Mouse (Mus musculus): Measurements from ENCODE around the gene Gas2l3. TPM values are rescaled to one million over a fixed set of nuclear protein-coding genes. Genes with fewer than 3 reads are reported as not detected.

The Gas2l3 gene
- polyA plus RNA-seq, 1 experiment from 2014 or later: 11.1 TPM

GRCm38 (mm10) chr10:89424800-89425393 lies 18.9 kb downstream of the Gas2l3 start:
- Histone ChIP-seq H3K4me3 (ENCODE audit: low read depth, low read length) (no peak overlapping the region), H3K27me3 (replicated peaks; ENCODE audit: control insufficient read depth, insufficient read depth, low read length) (no peaks in the 10 kb centered on the region), H3K4me1 (ENCODE audit: control insufficient read depth, insufficient read depth, low read length) (no peaks in the 10 kb centered on the region), H3K9me3 (ENCODE audit: control insufficient read depth, low read length) (no peaks in the 10 kb centered on the region), H3K9ac (ENCODE audit: low read depth, low read length) (no peak overlapping the region), H3K4me2 (ENCODE audit: low read depth, low read length) (no peak overlapping the region), H3K36me3 (ENCODE audit: control insufficient read depth, insufficient read depth, low read length) (peaks cover 51% of the 10 kb centered on the region), H3K27ac (replicated peaks; ENCODE audit: low read depth, low read length) (no peak overlapping the region)
- DNase-seq (ENCODE audit: low spot score) (no peak), ATAC-seq (ENCODE audit: low read depth) (no peak)
- WGBS: 81% methylated on average over 11 of the region's 11 CpGs

DNA sequence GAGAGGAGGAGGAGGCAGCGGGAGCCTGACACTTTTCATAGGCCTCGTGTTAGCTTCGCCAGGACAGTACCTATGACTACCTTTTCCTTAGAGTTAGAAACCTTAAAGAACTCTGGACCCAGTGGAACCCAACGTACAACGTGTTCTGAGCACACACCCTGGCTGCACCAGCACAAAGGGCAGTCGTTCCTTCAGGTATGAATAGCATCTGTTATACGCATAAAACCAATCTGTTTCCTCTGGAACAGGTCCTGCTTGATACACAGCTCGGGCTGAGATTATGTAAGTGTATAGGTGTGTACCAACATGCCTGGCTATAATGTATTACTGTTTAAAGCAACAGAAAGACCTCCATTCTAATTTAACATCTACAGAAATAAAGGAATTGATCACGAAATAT lies 19.6 kb downstream of the Gas2l3 start:
- 84% methylated on average over 9 of the region's 9 CpGs for WGBS
- DNase-seq (ENCODE audit: low spot score): no peak
- peaks cover 49% of the 10 kb centered on the region for H3K36me3 ChIP-seq (ENCODE audit: control insufficient read depth, insufficient read depth, low read length)

GRCm38 (mm10) chr10:89423164-89423778 lies 20.5 kb downstream of the Gas2l3 start:
- Histone ChIP-seq H3K4me2 (ENCODE audit: low read depth, low read length) (no peak overlapping the region), H3K9ac (ENCODE audit: low read depth, low read length) (no peak overlapping the region), H3K4me1 (ENCODE audit: control insufficient read depth, insufficient read depth, low read length) (no peaks in the 10 kb centered on the region), H3K9me3 (ENCODE audit: control insufficient read depth, low read length) (no peaks in the 10 kb centered on the region), H3K36me3 (ENCODE audit: control insufficient read depth, insufficient read depth, low read length) (peaks cover 45% of the 10 kb centered on the region), H3K27me3 (replicated peaks; ENCODE audit: control insufficient read depth, insufficient read depth, low read length) (no peaks in the 10 kb centered on the region), H3K27ac (replicated peaks; ENCODE audit: low read depth, low read length) (no peak overlapping the region), H3K4me3 (ENCODE audit: low read depth, low read length) (no peak overlapping the region)
- no peak for ATAC-seq (ENCODE audit: low read depth)
- WGBS: 93% methylated on average over 9 of the region's 9 CpGs
- DNase-seq (ENCODE audit: low spot score): no peak

More for the DNA sequence above, 19.6 kb downstream of the Gas2l3 start:
- no peaks in the 10 kb centered on the region for H3K9me3 ChIP-seq (ENCODE audit: control insufficient read depth, low read length)
- H3K4me2 ChIP-seq (ENCODE audit: low read depth, low read length): no peak overlapping the region
- ATAC-seq (ENCODE audit: low read depth): no peak
- no peak overlapping the region for H3K9ac ChIP-seq (ENCODE audit: low read depth, low read length)
- no peak overlapping the region for H3K27ac ChIP-seq (replicated peaks; ENCODE audit: low read depth, low read length)
- no peaks in the 10 kb centered on the region for H3K27me3 ChIP-seq (replicated peaks; ENCODE audit: control insufficient read depth, insufficient read depth, low read length)
- no peak overlapping the region for H3K4me3 ChIP-seq (ENCODE audit: low read depth, low read length)
- H3K4me1 ChIP-seq (ENCODE audit: control insufficient read depth, insufficient read depth, low read length): no peaks in the 10 kb centered on the region

GRCm38 (mm10) chr10:89422504-89423158 lies 21.1 kb downstream of the Gas2l3 start:
- Histone ChIP-seq H3K27me3 (replicated peaks; ENCODE audit: control insufficient read depth, insufficient read depth, low read length) (no peaks in the 10 kb centered on the region), H3K4me2 (ENCODE audit: low read depth, low read length) (no peak overlapping the region), H3K4me1 (ENCODE audit: control insufficient read depth, insufficient read depth, low read length) (no peaks in the 10 kb centered on the region), H3K9me3 (ENCODE audit: control insufficient read depth, low read length) (no peaks in the 10 kb centered on the region), H3K36me3 (ENCODE audit: control insufficient read depth, insufficient read depth, low read length) (peaks cover 41% of the 10 kb centered on the region; the same call in 1 of the 2 replicates), H3K4me3 (ENCODE audit: low read depth, low read length) (no peak overlapping the region), H3K9ac (ENCODE audit: low read depth, low read length) (no peak overlapping the region), H3K27ac (replicated peaks; ENCODE audit: low read depth, low read length) (no peak overlapping the region)
- ATAC-seq (ENCODE audit: low read depth) (no peak), DNase-seq (ENCODE audit: low spot score) (no peak)
- 94% methylated on average over 8 of the region's 8 CpGs for WGBS

- ATAC-seq (ENCODE audit: low read depth) (no peak), DNase-seq (ENCODE audit: low spot score) (no peak)
- no peak overlapping the region for H3K27ac ChIP-seq (replicated peaks; ENCODE audit: low read depth, low read length)
- peaks cover 48% of the 10 kb centered on the region for H3K36me3 ChIP-seq (ENCODE audit: control insufficient read depth, insufficient read depth, low read length)
- H3K4me1 ChIP-seq (ENCODE audit: control insufficient read depth, insufficient read depth, low read length): no peaks in the 10 kb centered on the region
- no peaks in the 10 kb centered on the region for H3K9me3 ChIP-seq (ENCODE audit: control insufficient read depth, low read length)
- 91% methylated on average over 2 of the region's 2 CpGs for WGBS
- no peak overlapping the region for H3K4me2 ChIP-seq (ENCODE audit: low read depth, low read length)
- H3K9ac ChIP-seq (ENCODE audit: low read depth, low read length): no peak overlapping the region
- no peak overlapping the region for H3K4me3 ChIP-seq (ENCODE audit: low read depth, low read length)
- H3K27me3 ChIP-seq (replicated peaks; ENCODE audit: control insufficient read depth, insufficient read depth, low read length): no peaks in the 10 kb centered on the region
These were observed 25.8 kb downstream of the Gas2l3 start for GRCm38 (mm10) chr10:89417966-89418365.

- H3K4me2 ChIP-seq (ENCODE audit: low read depth, low read length): no peak overlapping the region
- no peak for ATAC-seq (ENCODE audit: low read depth)
These were observed 28.3 kb downstream of the Gas2l3 start for GRCm38 (mm10) chr10:89415478-89415877.

DNA sequence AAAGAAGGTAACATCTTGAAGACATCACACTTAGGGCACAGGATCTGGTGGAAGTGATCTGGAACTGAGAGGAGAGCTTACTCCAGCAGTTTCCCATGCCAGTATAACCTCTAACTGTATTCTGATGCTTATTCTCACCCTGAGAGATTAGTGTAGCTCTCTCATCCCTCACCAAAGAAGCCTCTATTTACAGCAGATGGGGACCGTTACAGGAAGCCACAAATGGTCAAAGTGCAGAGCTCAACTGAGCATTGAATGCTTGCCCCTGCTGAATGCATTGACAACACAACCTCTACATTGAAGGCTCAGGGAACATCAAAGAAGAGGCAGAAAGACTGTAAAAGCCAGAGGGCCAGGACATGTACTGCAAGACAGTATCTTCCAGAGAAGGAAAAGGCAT lies 36.2 kb downstream of the Gas2l3 start:
- Histone ChIP-seq H3K27ac (replicated peaks; ENCODE audit: low read depth, low read length) (no peak overlapping the region), H3K4me2 (ENCODE audit: low read depth, low read length) (no peak overlapping the region), H3K9ac (ENCODE audit: low read depth, low read length) (no peak overlapping the region), H3K9me3 (ENCODE audit: control insufficient read depth, low read length) (no peaks in the 10 kb centered on the region), H3K4me1 (ENCODE audit: control insufficient read depth, insufficient read depth, low read length) (no peaks in the 10 kb centered on the region), H3K36me3 (ENCODE audit: control insufficient read depth, insufficient read depth, low read length) (peaks cover 13% of the 10 kb centered on the region), H3K4me3 (ENCODE audit: low read depth, low read length) (no peak overlapping the region), H3K27me3 (replicated peaks; ENCODE audit: control insufficient read depth, insufficient read depth, low read length) (no peaks in the 10 kb centered on the region)
- 42% methylated on average over 1 of the region's 1 CpGs for WGBS
- no peak for DNase-seq (ENCODE audit: low spot score)
- no peak for ATAC-seq (ENCODE audit: low read depth)

More at GRCm38 (mm10) chr10:89415478-89415877, 28.3 kb downstream of the Gas2l3 start:
- H3K27ac ChIP-seq (replicated peaks; ENCODE audit: low read depth, low read length): no peak overlapping the region
- H3K36me3 ChIP-seq (ENCODE audit: control insufficient read depth, insufficient read depth, low read length): peaks cover 53% of the 10 kb centered on the region
- 81% methylated on average over 3 of the region's 3 CpGs for WGBS
- H3K9me3 ChIP-seq (ENCODE audit: control insufficient read depth, low read length): no peaks in the 10 kb centered on the region
- DNase-seq (ENCODE audit: low spot score): no peak
- no peak overlapping the region for H3K9ac ChIP-seq (ENCODE audit: low read depth, low read length)
- H3K4me1 ChIP-seq (ENCODE audit: control insufficient read depth, insufficient read depth, low read length): no peaks in the 10 kb centered on the region
- no peaks in the 10 kb centered on the region for H3K27me3 ChIP-seq (replicated peaks; ENCODE audit: control insufficient read depth, insufficient read depth, low read length)
- H3K4me3 ChIP-seq (ENCODE audit: low read depth, low read length): no peak overlapping the region

- Histone ChIP-seq H3K4me3 (ENCODE audit: low read depth, low read length) (no peak overlapping the region), H3K27me3 (replicated peaks; ENCODE audit: control insufficient read depth, insufficient read depth, low read length) (no peaks in the 10 kb centered on the region), H3K4me1 (ENCODE audit: control insufficient read depth, insufficient read depth, low read length) (no peaks in the 10 kb centered on the region), H3K9ac (ENCODE audit: low read depth, low read length) (no peak overlapping the region), H3K4me2 (ENCODE audit: low read depth, low read length) (no peak overlapping the region), H3K27ac (replicated peaks; ENCODE audit: low read depth, low read length) (no peak overlapping the region), H3K9me3 (ENCODE audit: control insufficient read depth, low read length) (no peaks in the 10 kb centered on the region), H3K36me3 (ENCODE audit: control insufficient read depth, insufficient read depth, low read length) (peaks cover 11% of the 10 kb centered on the region; the same call in 1 of the 2 replicates)
- 76% methylated on average over 5 of the region's 6 CpGs for WGBS
- DNase-seq (ENCODE audit: low spot score) (no peak), ATAC-seq (ENCODE audit: low read depth) (no peak)
These were observed 36.9 kb downstream of the Gas2l3 start for GRCm38 (mm10) chr10:89406733-89407484.

Measured in embryonic facial prominence, embryonic 14.5 days (tissue).